Mouse (Mus musculus) mouse embryonic stem cell (cell line): ENCODE measurements at regions not wholly inside any gene's neighbourhood (a gene's known extent, or its start where the extent isn't known, plus 50 kb on each side); places are given as distances from the start of the nearest gene placed in this dataset.

ENCODE experiments used
- in situ Hi-C, 2 experiments: fragments of 300-500 bp; cut with MboI; formaldehyde crosslinking; loops; 1 replicate in 1 of 2; 3 replicates in 1 of 2; pipeline ENCODE4 v1.14.3; 2019 to 2020; ENCODE audit warnings: low sequenced_read_pairs in 2 of 2, low pct_unique_long_range_greater_than_20kb in 1 of 2, mixed read lengths in 1 of 2; ENCODE audit not compliant: unreplicated experiment in 1 of 2

DNA sequence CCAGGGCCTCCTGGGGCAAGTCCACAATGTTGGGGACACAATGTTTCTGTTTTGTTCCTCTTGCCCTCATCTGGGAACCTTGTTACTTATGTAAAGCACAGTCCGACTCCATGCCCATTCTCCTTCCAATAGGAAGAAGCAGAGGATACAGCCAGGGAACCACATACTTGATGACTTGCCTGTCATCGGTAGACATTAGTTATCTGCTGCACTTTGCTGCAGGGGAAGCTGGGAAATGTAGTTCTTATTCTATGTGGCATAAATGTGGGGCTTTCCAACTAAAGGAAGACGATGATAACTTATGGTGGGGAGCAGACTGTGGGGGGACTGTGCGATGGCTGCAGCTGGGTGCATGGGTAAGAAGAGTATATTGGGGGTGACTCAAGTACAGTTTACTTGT, 252.0 kb downstream of the Matn1 start:
- in situ Hi-C loops, result no loop called here

DNA sequence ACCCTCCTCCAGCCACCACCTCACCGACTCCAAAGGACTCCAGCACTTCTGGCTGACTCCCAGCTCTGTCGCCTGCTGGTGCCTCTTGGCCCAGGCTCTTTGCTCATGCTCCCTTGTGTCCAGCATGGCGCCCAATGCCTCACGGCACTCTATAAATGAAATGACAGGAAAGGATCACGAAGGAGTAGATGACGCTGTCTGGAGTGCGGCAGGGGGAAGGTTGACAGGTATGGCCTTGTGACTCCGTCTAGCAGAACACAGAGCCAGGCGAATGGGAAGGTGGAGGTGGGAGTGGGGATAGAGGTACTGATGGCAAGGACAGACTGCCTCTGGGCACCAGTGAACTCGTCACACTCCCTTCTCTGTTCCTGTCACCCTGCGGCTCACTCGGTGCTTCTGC, 259.5 kb downstream of the Matn1 start:
- in situ Hi-C loops, result no loop called here

GRCm38 (mm10) chr4:131204722-131205121, 260.5 kb downstream of the Matn1 start:
- in situ Hi-C loops, result no loop called here

DNA sequence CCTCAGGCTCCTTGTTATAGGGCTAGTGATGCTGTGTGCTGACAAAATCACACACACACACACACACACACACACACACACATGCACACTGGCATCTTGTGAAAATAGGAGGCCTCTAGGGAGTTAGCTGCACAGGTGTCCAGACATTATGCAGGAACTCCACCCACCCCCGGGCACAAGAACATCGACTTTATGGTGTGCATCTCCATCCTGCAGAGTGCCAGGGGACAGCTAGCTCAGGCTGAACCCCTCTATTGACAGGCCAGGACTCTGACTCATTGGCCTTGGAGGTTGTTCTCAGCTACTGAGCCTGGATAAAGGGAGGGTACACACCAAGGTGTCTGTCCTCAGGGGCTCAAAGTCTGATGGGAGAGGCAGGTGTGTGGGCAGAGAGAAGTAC, 260.9 kb downstream of the Matn1 start:
- in situ Hi-C loops, result no loop called here

- in situ Hi-C loops, result no loop called here
These were observed 261.5 kb downstream of the Matn1 start for GRCm38 (mm10) chr4:131205685-131206084.

- in situ Hi-C loops, result no loop called here
These were observed 262.1 kb downstream of the Matn1 start for GRCm38 (mm10) chr4:131206181-131206885.

GRCm38 (mm10) chr4:131206886-131207200, 262.7 kb downstream of the Matn1 start:
- in situ Hi-C loops, result no loop called here

GRCm38 (mm10) chr4:131207249-131207648, 263.1 kb downstream of the Matn1 start:
- in situ Hi-C loops, result no loop called here

- in situ Hi-C loops, result no loop called here
These were observed 264.0 kb downstream of the Matn1 start for GRCm38 (mm10) chr4:131208166-131208565.

DNA sequence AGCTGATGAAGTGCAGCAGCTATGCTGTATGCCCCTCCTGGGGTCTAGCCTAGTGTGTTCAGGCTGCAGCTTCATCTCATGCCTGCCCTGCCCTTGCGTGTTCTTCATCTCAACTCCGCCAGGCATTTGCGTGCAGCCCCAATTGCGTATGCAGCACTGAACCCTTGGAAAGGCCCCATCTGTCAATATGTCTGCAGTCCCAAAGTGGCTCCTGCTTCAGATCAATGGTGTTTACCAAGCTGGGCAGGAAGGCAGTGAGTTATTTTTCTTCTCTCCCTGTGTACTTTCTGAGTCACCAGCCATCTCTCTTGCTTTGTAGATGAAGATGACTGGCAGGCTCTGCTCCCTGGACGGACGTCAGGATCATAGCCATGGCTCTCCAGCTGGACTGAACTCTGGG, 264.5 kb downstream of the Matn1 start:
- in situ Hi-C loops, result no loop called here

GRCm38 (mm10) chr4:131212711-131213110, 268.5 kb downstream of the Matn1 start:
- in situ Hi-C loops, result no loop called here

- in situ Hi-C loops, result no loop called here
These were observed 271.5 kb downstream of the Matn1 start for GRCm38 (mm10) chr4:131215682-131216081.

DNA sequence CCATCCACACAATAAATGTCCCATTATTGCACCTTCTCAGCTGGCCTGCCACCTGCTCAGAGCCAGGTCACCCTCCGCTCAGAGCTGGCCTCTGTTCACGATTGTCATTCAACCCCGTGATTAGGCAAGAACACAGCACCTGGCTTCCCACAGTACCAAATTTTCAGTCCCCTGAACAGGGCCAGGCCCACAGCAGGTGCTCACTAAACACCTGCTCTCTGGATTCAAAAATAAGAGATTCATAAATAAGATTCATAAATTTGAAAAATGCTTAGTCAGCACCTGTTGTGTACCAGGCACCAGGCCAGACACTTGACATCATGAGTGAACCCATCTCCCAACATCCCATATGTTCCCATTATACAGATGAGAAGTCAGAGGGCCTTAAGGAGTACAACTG, 272.2 kb downstream of the Matn1 start:
- in situ Hi-C loops, result no loop called here

- in situ Hi-C loops, result no loop called here
These were observed 272.9 kb downstream of the Matn1 start for GRCm38 (mm10) chr4:131217083-131217482.

- in situ Hi-C loops, result no loop called here
These were observed 273.5 kb downstream of the Matn1 start for GRCm38 (mm10) chr4:131217571-131218155.

GRCm38 (mm10) chr4:131220966-131221365, 276.8 kb downstream of the Matn1 start:
- in situ Hi-C loops, result no loop called here

DNA sequence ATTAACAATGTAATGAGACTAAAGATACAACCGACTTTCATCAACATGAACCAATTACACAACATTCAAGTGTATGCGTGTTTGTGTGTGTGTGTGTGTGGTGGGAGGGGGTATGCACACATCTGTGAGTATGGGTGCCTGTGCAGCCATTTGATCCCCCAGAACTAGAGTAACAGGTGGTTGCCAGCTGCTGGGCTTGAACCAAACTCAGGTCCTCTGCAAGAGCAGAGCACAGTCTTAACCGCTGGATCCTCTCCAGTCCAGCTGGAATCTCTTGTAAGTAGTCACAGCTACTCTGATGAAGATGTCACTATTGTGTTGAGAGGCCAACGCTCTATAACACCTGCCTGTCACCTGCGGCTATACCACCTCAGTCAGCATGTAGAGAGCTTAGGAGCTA, 286.2 kb downstream of the Matn1 start:
- in situ Hi-C loops, result no loop called here

- in situ Hi-C loops, result no loop called here
These were observed 292.4 kb downstream of the Matn1 start for GRCm38 (mm10) chr4:131236611-131237031.

DNA sequence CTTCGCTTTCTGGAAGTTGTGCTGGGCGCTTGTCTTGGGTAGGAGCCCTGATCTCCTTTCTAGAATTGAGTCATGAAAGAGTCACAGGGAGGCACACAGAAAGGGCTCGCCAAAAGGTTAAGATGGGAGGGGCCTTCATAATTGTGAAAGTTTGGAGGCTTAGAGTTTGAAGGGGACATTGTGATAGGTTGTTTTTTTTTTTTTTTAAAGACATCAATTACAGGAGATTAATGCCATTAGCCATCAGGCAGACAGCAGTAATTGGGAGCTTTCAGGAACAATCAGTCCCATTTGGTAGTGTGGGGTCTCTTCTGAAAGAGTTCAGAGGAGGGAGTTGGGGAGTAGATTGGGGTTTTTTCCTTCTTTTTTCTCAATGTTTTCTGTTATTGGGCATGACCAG, 294.4 kb downstream of the Matn1 start:
- in situ Hi-C loops, result no loop called here

DNA sequence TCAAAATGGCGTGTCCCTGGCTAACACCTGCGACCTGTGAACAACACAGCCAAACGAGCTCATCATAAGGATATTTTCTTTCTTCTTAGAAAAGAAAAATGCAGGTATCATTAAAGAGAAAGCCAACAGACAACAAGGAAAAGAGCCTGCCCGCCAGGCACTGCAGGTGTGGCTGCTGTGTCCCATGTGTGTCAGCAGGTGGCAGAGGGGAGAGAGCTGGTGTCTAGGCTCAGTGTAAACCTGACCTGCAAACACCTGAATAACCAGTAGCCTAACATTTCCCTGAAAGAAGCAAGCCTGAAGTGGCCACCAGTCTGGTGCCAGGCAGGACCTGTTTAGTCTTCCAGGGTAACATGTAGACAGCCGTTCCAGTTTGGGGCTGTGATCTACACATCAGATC, 294.9 kb downstream of the Matn1 start:
- in situ Hi-C loops, result no loop called here
